Mouse (Mus musculus) adrenal gland, adult (tissue): ENCODE results near the gene Slc5a5.
A peak's percentile ranks its signal among the peaks of the same experiment; 100 is the strongest.

Experiments used
- DNase-seq, 2 experiments: peaks; one replicate each; pipeline ENCODE4 v3.0.0; 2022 to 2023; ENCODE audit warnings: low spot score in 1 of 2; ENCODE audit not compliant: inconsistent age in 2 of 2

Gene Slc5a5

DNA sequence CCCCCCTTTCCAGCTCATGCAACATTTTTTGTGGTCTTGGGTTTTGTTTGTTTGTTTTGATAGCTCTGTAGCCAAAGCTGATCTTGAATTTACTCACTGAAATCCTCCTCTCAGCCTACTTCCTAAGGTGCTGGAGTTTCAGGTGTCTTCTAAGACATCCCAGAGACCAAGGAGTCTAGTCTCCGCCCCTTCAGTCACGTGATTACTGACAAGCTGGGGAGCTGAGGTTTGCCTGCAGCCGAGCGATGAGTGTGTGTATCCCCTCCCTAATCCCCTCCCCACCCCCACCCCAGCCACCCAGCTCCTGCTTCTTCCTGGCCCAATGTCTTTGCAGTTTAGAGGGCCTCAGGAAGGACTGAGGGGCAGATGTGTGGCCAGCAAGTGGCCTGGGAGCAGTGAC lies 35.0 kb downstream of the Slc5a5 start:
- no peak for DNase-seq

- peak; percentile 86 to 91 for DNase-seq
Observed at GRCm38 (mm10) chr8:70856541-70857197, 35.9 kb downstream of the Slc5a5 start.

GRCm38 (mm10) chr8:70856028-70856427 lies 36.5 kb downstream of the Slc5a5 start:
- no peak for DNase-seq

GRCm38 (mm10) chr8:70853863-70854262 lies 38.7 kb downstream of the Slc5a5 start:
- DNase-seq = no peak

DNA sequence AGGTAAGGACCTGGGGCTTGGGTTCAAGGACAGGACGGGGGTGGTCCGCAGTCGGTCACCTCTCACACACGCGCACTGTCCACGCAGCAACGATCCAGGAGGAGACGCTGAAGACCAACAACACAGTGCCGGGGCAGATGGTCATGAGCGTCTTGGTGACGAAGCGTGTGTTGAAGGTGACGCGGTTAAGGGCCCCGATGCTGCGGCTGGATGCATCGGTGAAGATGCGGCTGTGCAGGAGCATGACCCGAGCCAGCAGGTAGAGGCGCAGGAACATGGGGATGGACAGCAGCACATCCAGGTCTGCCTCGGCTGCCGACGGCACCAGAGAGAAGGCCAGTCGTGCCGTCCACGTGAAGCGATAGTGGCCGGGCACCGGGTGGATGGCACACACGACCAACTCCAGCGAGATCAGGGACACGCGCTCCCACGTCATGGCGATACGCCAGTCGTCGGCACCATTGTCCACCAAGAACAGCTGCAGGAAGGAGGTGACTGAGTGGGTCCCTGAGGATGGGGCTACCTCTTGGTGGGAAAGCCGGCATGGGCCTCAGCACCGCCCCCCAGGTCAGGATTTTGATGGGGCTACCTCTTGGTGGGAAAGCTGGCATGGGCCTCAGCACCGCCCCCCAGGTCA lies 39.8 kb downstream of the Slc5a5 start:
- no peak for DNase-seq

- DNase-seq = no peak
Observed at GRCm38 (mm10) chr8:70851837-70852236, 40.7 kb downstream of the Slc5a5 start.

- no peak for DNase-seq
Observed at GRCm38 (mm10) chr8:70850947-70851346, 41.6 kb downstream of the Slc5a5 start.

DNA sequence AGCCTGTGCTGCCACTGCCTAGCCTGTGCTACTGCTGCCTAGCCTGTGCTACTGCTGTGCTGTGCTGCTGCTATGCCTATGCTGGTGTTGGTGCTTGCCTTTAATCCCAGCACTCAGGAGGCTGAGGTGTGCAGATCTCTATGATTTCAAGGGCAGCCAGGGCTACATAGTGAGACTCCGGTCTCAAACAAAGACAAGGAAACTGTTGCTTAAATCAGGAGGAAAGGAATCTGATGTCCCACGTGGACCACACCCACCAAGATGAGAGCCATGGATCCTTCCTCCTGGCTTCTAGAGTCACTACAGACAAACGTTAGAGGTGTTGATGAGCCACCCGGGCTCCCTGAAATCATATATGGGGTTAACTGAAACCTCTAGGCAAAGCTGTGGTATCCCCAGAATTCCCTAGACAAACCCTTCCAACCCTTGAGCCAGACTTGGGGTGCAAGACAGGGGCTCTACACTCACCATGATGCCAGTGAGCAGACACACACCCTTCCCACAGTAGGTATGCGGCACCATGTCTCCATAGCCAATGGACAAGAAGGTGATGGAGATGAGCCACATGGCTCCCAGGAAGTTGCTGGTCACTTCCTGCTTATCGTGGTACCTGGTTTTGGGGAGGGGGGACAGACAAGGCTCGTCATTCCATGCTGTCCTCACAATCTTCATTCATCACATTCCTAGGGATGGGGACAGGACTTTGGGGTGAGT lies 42.3 kb downstream of the Slc5a5 start:
- no peak for DNase-seq

GRCm38 (mm10) chr8:70849333-70849990 lies 43.1 kb downstream of the Slc5a5 start:
- no peak for DNase-seq

DNA sequence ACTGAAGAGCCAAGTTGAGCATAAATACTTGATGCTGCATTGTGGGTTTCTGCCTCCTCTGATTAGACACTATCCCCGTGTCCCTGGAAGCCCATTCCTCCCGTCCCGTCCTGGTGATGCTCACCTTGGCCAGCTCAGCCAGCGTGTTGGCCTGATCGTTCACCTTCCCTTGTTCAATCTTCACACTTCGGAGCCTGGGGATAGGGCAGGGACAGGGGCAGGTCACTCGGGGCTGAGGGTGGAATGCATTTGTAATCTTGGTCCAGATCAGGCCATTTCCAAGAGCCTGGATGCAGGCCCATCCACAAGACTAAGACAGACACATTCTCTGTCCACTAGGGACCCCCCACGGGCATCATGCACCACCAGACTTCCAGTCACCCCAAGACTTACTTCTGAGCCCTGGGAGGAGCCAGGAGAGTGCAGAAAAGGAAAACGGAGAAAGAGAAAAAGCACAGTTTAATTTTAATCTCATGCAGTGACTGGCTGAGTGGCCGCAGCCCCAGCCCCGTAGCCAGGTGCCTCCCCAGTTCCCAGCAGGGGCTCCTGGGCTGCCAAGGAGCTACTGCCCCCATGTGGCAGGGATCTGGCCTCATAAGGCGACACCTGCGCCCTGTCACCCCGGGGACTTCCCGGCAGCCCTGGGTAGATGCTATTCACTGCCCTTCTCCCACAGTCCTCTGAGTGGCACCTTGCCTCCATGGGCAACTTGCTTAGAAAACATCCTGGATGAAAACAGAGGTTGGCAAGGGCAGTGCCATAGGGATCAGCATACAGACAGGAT lies 46.0 kb downstream of the Slc5a5 start:
- no peak for DNase-seq

- DNase-seq = no peak
Observed at GRCm38 (mm10) chr8:70845108-70845507, 47.4 kb downstream of the Slc5a5 start.

DNA sequence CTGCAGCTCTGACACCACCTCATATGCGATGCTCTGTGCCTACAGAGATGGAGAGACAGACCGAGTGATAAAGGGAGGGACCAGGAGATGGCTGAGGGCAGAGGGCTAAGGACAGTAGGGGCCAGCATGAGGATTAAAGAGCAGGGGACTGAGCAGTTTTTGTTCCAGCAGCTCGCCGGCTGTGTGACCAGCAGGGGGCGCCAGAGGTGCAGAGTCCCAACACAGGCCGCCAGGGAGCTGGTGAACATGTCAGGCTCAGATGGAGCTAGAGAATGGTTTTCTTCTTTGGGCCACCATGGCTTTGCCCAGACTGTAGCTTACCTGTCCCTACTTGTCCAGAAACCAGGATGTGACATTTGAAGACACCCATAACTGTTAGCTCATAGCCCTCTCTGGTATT lies 48.0 kb downstream of the Slc5a5 start:
- peak; percentile 89 to 96 for DNase-seq

GRCm38 (mm10) chr8:70843941-70844340 lies 48.6 kb downstream of the Slc5a5 start:
- DNase-seq = no peak

DNA sequence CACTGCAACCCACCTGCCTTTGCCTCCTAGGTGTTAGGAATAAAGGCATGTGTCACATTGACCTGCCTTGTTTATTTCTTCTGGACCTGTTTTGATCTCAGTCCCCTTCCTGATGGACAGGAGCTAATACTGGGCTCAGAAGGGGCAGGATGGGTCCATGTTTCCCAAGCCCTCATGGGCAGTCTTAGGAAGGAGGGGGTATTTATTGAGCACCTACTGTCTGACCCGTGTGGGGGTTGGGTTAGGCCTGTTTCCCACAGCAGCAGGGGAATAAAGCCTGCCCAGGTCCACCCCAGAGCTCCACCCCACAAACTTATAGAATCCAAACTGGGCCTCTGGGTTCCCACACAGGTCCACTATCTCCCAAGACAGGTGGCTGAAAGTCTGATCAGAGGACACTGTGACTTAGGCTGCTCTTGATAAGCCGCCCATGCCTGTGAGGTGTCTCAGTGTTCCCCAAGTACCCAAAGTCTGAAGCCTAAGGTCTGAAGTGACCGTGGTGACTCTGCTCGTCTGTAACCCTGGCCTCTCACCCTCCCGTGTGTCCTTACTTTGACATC lies 49.3 kb downstream of the Slc5a5 start:
- DNase-seq = no peak

DNA sequence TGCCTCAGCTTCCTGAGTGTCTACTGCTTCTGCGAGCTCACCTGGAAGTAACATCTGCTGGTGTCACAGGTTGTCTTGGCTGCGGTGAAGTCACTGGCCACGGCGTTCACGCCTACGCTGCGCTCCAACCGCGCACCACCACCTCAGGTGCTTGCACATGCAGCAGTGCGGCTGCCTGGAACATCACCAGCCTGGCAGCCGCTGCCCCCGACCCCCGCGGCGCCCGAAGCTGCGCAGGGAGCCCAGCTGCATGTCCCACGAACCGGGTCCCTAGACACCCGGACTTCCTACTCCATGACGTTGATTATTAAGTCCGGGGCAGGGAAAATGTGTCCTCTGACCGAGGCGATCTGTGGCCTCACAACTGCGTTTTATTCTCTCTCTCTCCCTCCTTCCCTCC lies 50.1 kb downstream of the Slc5a5 start:
- no peak for DNase-seq

- peak; percentile 87 to 97 for DNase-seq
Observed at GRCm38 (mm10) chr8:70841147-70842072, 51.1 kb downstream of the Slc5a5 start.

GRCm38 (mm10) chr8:70840590-70840989 lies 52.0 kb downstream of the Slc5a5 start:
- peak in 1 of 2 experiments; percentile 61 for DNase-seq

DNA sequence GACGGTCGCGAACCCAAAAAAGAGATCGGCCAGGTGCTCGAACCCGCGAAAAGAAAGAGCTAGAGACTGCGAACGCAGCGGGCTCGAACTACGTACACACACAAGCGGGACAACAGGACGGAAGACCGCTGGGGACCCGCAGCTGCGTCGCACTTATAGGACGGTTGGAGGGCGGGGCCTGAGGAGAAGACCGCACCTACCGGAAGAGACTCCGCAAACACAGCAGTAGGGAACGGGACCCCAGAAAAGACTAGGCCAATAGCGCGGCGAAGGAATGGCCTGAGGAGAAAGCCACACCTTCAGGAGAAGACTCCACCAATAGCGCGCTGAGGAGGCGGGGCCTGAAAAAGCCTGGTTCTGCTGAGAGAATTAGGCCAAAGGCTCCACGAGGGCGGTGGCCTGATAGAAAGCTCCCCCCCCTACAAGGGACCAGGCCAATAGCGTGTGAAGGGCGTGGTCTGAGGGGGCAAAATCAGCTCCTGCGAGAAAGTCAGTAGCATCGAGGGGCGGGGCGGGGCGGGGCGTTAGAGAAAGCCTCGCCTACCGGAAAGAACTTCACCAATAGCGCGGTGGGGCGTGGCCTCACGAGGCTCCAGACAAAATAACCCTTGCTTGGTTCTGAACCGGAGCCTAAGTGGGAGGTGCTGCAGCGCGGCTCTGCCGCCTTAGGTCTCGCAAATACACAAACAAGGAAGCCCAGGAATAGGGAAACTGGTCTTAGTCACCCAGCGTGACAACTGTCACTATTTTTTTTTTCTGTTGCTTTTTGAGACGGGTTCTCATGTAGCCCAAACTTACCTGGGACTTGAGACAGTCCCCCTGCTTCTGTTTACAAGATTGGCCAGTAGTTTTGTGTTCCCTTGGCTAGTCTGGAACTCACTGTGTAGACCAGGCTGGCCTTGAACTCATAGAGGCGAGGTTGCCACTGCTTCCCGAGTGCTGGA lies 52.9 kb downstream of the Slc5a5 start, which contains the start of gene Arrdc2:
Gene Arrdc2, minus strand, starts transcription at position 313 of the 944 bp plus-strand sequence.
- peak; percentile 99 to 100 for DNase-seq
